In the genomic region with DNA sequence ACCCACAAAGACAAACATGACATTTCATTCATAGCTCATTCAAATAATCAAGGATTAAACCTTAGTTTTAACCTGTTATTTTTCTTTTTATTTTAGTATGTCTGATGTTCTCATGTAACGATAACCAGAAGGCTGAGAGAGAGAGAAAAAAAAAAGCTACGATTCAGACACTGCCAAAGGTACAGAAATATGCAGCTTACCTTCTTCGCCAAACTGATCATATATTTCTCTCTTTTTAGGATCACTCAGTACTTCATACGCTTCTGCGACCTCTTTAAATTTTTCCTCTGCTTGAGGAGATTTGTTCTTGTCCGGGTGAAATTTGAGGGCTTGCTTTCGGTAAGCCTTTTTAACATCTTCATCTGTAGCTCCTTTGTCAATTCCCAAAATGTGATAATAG, we compare ENCODE assay signal across 8 mouse cellular contexts. TPM values are rescaled to one million over a fixed set of nuclear protein-coding genes. Genes with fewer than 3 reads are reported as not detected.
A peak's percentile ranks its signal among the peaks of the same experiment; 100 is the strongest.
DNase-seq lines count a peak whose midpoint lies in the region; ATAC-seq and TF ChIP-seq lines count a peak whose summit lies in the region.

No protein-coding gene starts in this region.

- peak overlapping the region; percentile 96 for H3K27ac ChIP-seq in heart, embryonic 13.5 days (replicated peaks)
- H3K27ac ChIP-seq in forebrain, postnatal 0 days (ENCODE audit: low read depth, low read length), result peak overlapping the region; percentile 60
- peak overlapping the region; percentile 54 for H3K27ac ChIP-seq in macrophage

- peak overlapping the region; percentile 69 for H3K4me2 ChIP-seq in heart, embryonic 13.5 days
- peak overlapping the region; percentile 53 for H3K4me2 ChIP-seq in forebrain, postnatal 0 days (ENCODE audit: low read depth)

- no peaks in the 10 kb centered on the region for H3K36me3 ChIP-seq in heart, embryonic 13.5 days
- peaks cover 2% of the 10 kb centered on the region for H3K36me3 ChIP-seq in G1E (replicated peaks)
- H3K36me3 ChIP-seq in forebrain, postnatal 0 days (ENCODE audit: insufficient read depth), result no peaks in the 10 kb centered on the region
- H3K36me3 ChIP-seq in macrophage (ENCODE audit: inconsistent target), result no peaks in the 10 kb centered on the region

- H3K9me3 ChIP-seq in heart, embryonic 13.5 days, result no peaks in the 10 kb centered on the region
- no peaks in the 10 kb centered on the region for H3K9me3 ChIP-seq in G1E (replicated peaks)
- H3K9me3 ChIP-seq in forebrain, postnatal 0 days (ENCODE audit: low read length), result no peaks in the 10 kb centered on the region

- H3K79me2 ChIP-seq in macrophage (ENCODE audit: inconsistent target), result peaks cover 47% of the 10 kb centered on the region

- WGBS in heart, embryonic 13.5 days, result 4% methylated on average over 7 of the region's 7 CpGs
- WGBS in forebrain, postnatal 0 days, result 2% methylated on average over 7 of the region's 7 CpGs
- 0% methylated on average over 7 of the region's 7 CpGs for WGBS in macrophage (ENCODE audit: missing documents)

- H3K4me1 ChIP-seq in heart, embryonic 13.5 days, result peaks cover 32% of the 10 kb centered on the region
- peaks cover 10% of the 10 kb centered on the region for H3K4me1 ChIP-seq in G1E (ENCODE audit: insufficient read depth, low read depth, low read length)
- H3K4me1 ChIP-seq in forebrain, postnatal 0 days (ENCODE audit: insufficient read depth), result peaks cover 14% of the 10 kb centered on the region; the same call in 1 of the 2 replicates

- no peak for TF ChIP-seq CTCF in G1E (IDR thresholded peaks at IDR 0.05; ENCODE audit: low read depth, low read length)
- no peak for TF ChIP-seq CTCF in forebrain, postnatal 0 days (IDR thresholded peaks at IDR 0.05; ENCODE audit: low read depth)

- ATAC-seq in heart, embryonic 13.5 days (ENCODE audit: extremely low read depth, insufficient number of reproducible peaks, low FRiP score, low TSS enrichment), result no peak
- no peak for ATAC-seq in G1E (ENCODE audit: extremely low read depth, insufficient number of reproducible peaks, low FRiP score, poor library complexity, severe bottlenecking)
- no peak for ATAC-seq in forebrain, postnatal 0 days
- no peak for ATAC-seq in erythroid progenitor cell, adult 5-6 weeks (replicated peaks; ENCODE audit: low FRiP score, poor library complexity, severe bottlenecking)

- H3K27me3 ChIP-seq in heart, embryonic 13.5 days (replicated peaks), result no peaks in the 10 kb centered on the region
- H3K27me3 ChIP-seq in G1E (ENCODE audit: insufficient read depth, low read length), result no peaks in the 10 kb centered on the region
- no peaks in the 10 kb centered on the region for H3K27me3 ChIP-seq in forebrain, postnatal 0 days (ENCODE audit: insufficient read depth, low read length)

- H3K4me3 ChIP-seq in heart, embryonic 13.5 days, result peak overlapping the region; percentile 81
- H3K4me3 ChIP-seq in G1E (ENCODE audit: low read depth, low read length) (peak overlapping the region; percentile 60), macrophage (ENCODE audit: inconsistent target) (peak overlapping the region; percentile 67)
- H3K4me3 ChIP-seq in forebrain, postnatal 0 days (ENCODE audit: low read depth, low read length), result peak overlapping the region; percentile 48

- no peak for DNase-seq in heart, postnatal 14 days
- no peak for DNase-seq in G1E (ENCODE audit: low spot score)
- no peak for DNase-seq in forebrain, postnatal 0 days
- no peak for DNase-seq in gastrocnemius, adult 18-20 months (ENCODE audit: low spot score)
- no peak for DNase-seq in c-Kit-positive CD71-positive TER-119-positive erythroid progenitor cells, embryonic 14.5 days (ENCODE audit: low spot score)

- intact Hi-C loops in heart, postnatal 14 days (cut with DNase I), result loop anchor here (2.0 kb wide), 2 partner anchors 18 to 76 kb away; partner anchors contain the start of genes Dnajb4 and Fubp1

- peak overlapping the region; percentile 94 for H3K9ac ChIP-seq in heart, embryonic 13.5 days
- H3K9ac ChIP-seq in forebrain, postnatal 0 days, result peak overlapping the region; percentile 42

RNA-seq across cellular contexts. Expression of gene Dnajb4, which starts 16.9 kb away (rescaled TPM):
- polyA plus RNA-seq in heart, embryonic 13.5 days (2015; fragmentation: Nextera tagmentation; extraction: Ambion mirVana), result 38.3 and 47.6 TPM in 2 replicates
- total RNA-seq in heart, postnatal 14 days (2021), result 10 to 100 TPM; 74.3 to 80.3 TPM
- total RNA-seq in G1E (2014; fragmentation: Nextera tagmentation), result 27.3 and 32.6 TPM in 2 replicates
- total RNA-seq in G1E (2017), result 23.8 and 26.4 TPM in 2 replicates
- polyA plus RNA-seq in G1E (2012), result 1.3 and 2.4 TPM in 2 replicates
- 36.1 and 39.7 TPM in 2 replicates for total RNA-seq in forebrain, postnatal 0 days (2014; rRNA removed)
- 28.9 and 41.5 TPM in 2 replicates for polyA plus RNA-seq in forebrain, postnatal 0 days (2015; fragmentation: Nextera tagmentation; extraction: Ambion mirVana)
- total RNA-seq in macrophage (2018; cell fraction: chromatin; rRNA removed), result 10 to 100 TPM in 24 of 26 experiments, 1 to 10 TPM in 2; 9.1 to 82.7 (median 21.5) TPM
- total RNA-seq in macrophage (2018; cell fraction: cytosol; rRNA removed), result 100 to 1,000 TPM in 1 of 26 experiments, 10 to 100 TPM in 25; 15.8 to 120 (median 27.0) TPM
- total RNA-seq in macrophage (2018; cell fraction: nucleus; rRNA removed), result 10 to 100 TPM; 21.2 to 96.7 (median 39.7) TPM
- polyA plus RNA-seq in macrophage (2018), result 20.2 to 25.5 TPM (median 23.8 TPM) in 3 replicates
- total RNA-seq in gastrocnemius, adult 18-20 months (2021), result 100 to 1,000 TPM in 1 of 2 experiments, 10 to 100 TPM in 1; 51.5 to 107 TPM
- total RNA-seq in erythroid progenitor cell, adult 5-6 weeks (2015; ENCODE audit: low replicate concordance), result 106 and 107 TPM in 2 replicates
- total RNA-seq in erythroid progenitor cell, adult 5-6 weeks (2017; ENCODE audit: low replicate concordance), result 101 and 164 TPM in 2 replicates

RNA-seq across cellular contexts. Expression of gene Fubp1, which starts 17.0 kb away (rescaled TPM):
- polyA plus RNA-seq in heart, embryonic 13.5 days (2015; fragmentation: Nextera tagmentation; extraction: Ambion mirVana), result 118 and 128 TPM in 2 replicates
- 10 to 100 TPM; 68.1 to 80.6 TPM for total RNA-seq in heart, postnatal 14 days (2021)
- total RNA-seq in G1E (2014; fragmentation: Nextera tagmentation) (313 and 324 TPM in 2 replicates), G1E (2017) (250 and 310 TPM in 2 replicates)
- polyA plus RNA-seq in G1E (2012) (577 and 846 TPM in 2 replicates), macrophage (2018) (49.5 to 105 TPM (median 88.5 TPM) in 3 replicates)
- 230 and 257 TPM in 2 replicates for total RNA-seq in forebrain, postnatal 0 days (2014; rRNA removed)
- polyA plus RNA-seq in forebrain, postnatal 0 days (2015; fragmentation: Nextera tagmentation; extraction: Ambion mirVana), result 127 and 135 TPM in 2 replicates
- total RNA-seq in macrophage (2018; cell fraction: chromatin; rRNA removed), result 100 to 1,000 TPM; 204 to 537 (median 394) TPM
- total RNA-seq in macrophage (2018; cell fraction: cytosol; rRNA removed), result 10 to 100 TPM; 42.7 to 74.8 (median 57.3) TPM
- 100 to 1,000 TPM; 118 to 352 (median 176) TPM for total RNA-seq in macrophage (2018; cell fraction: nucleus; rRNA removed)
- 10 to 100 TPM; 21.6 to 31.6 TPM for total RNA-seq in gastrocnemius, adult 18-20 months (2021)
- total RNA-seq in erythroid progenitor cell, adult 5-6 weeks (2015; ENCODE audit: low replicate concordance), result 152 and 157 TPM in 2 replicates
- total RNA-seq in erythroid progenitor cell, adult 5-6 weeks (2017; ENCODE audit: low replicate concordance), result 169 and 197 TPM in 2 replicates

RNA-seq across cellular contexts. Expression of gene Gipc2, which starts 27.1 kb away (rescaled TPM):
- 3.2 and 4.6 TPM in 2 replicates for polyA plus RNA-seq in heart, embryonic 13.5 days (2015; fragmentation: Nextera tagmentation; extraction: Ambion mirVana)
- 1 to 10 TPM; 2.1 to 2.9 TPM for total RNA-seq in heart, postnatal 14 days (2021)
- total RNA-seq in G1E (2014; fragmentation: Nextera tagmentation), result not detected in 2 replicates
- total RNA-seq in G1E (2017), result 0.33 TPM in 1 of 2 replicates, not detected in the other
- polyA plus RNA-seq in G1E (2012), result not detected in 2 replicates
- total RNA-seq in forebrain, postnatal 0 days (2014; rRNA removed), result 12.0 and 13.9 TPM in 2 replicates
- polyA plus RNA-seq in forebrain, postnatal 0 days (2015; fragmentation: Nextera tagmentation; extraction: Ambion mirVana), result 5.1 and 6.3 TPM in 2 replicates
- total RNA-seq in macrophage (2018; cell fraction: chromatin; rRNA removed), result 1 to 10 TPM in 3 of 26 experiments, not detected in 23; 1.0 to 1.8 (median 1.2) TPM
- under 1 TPM in 17 of 26 experiments, not detected in 9; 0.13 to 0.49 (median 0.29) TPM for total RNA-seq in macrophage (2018; cell fraction: cytosol; rRNA removed)
- 1 to 10 TPM in 1 of 26 experiments, under 1 TPM in 1, not detected in 24; 0.52 to 2.3 TPM for total RNA-seq in macrophage (2018; cell fraction: nucleus; rRNA removed)
- 0.21 to 0.29 TPM in 2 of 3 replicates, not detected in the other for polyA plus RNA-seq in macrophage (2018)
- total RNA-seq in gastrocnemius, adult 18-20 months (2021), result under 1 TPM in 1 of 2 experiments, not detected in 1; 0.55 TPM
- not detected in 2 replicates for total RNA-seq in erythroid progenitor cell, adult 5-6 weeks (2015; ENCODE audit: low replicate concordance)
- not detected in 2 replicates for total RNA-seq in erythroid progenitor cell, adult 5-6 weeks (2017; ENCODE audit: low replicate concordance)
